Mouse (Mus musculus): ENCODE data around the gene Gm4952. TPM values are rescaled to one million over a fixed set of nuclear protein-coding genes. Genes with fewer than 3 reads are reported as not detected.
"Not testable (repeated sequence)": the region's sequence is repeated elsewhere in the genome, so short reads cannot be mapped to it uniquely, and the experiment has no call there.

Gm4952 gene
- polyA plus RNA-seq, 1 experiment from 2014 or later, result 0.14 TPM

GRCm38 (mm10) chr19:12633176-12633575, 33.4 kb downstream of the Gm4952 start, which contains the start of gene Glyat:
TSS of gene Glyat (plus strand) at chr19:12633308.
- H3K27ac ChIP-seq, result no peak within 1 kb of the TSS
- H3K36me3 ChIP-seq (replicated peaks), result no peaks in the 10 kb centered on the region
- no peaks in the 10 kb centered on the region for H3K9me3 ChIP-seq
- no peak for ATAC-seq (replicated peaks)
- no peak within 1 kb of the TSS for H3K4me2 ChIP-seq
- H3K4me1 ChIP-seq, result no peaks in the 10 kb centered on the region
- H3K4me3 ChIP-seq, result no peak within 1 kb of the TSS
- H3K9ac ChIP-seq, result no peak within 1 kb of the TSS
- no peaks in the 10 kb centered on the region for H3K27me3 ChIP-seq (replicated peaks)
- 77% methylated on average over 4 of the region's 4 CpGs for WGBS

- Histone ChIP-seq H3K9ac (no peak overlapping the region), H3K27ac (no peak overlapping the region), H3K27me3 (replicated peaks) (no peaks in the 10 kb centered on the region), H3K36me3 (replicated peaks) (no peaks in the 10 kb centered on the region), H3K4me2 (no peak overlapping the region), H3K9me3 (no peaks in the 10 kb centered on the region), H3K4me3 (no peak overlapping the region), H3K4me1 (no peaks in the 10 kb centered on the region)
- no peak for ATAC-seq (replicated peaks)
- 90% methylated on average over 3 of the region's 3 CpGs for WGBS
Observed at GRCm38 (mm10) chr19:12634259-12634658, 34.5 kb downstream of the Gm4952 start.

GRCm38 (mm10) chr19:12634963-12635362, 35.2 kb downstream of the Gm4952 start:
- Histone ChIP-seq H3K4me1 (no peaks in the 10 kb centered on the region), H3K36me3 (replicated peaks) (no peaks in the 10 kb centered on the region), H3K27me3 (replicated peaks) (no peaks in the 10 kb centered on the region), H3K4me3 (no peak overlapping the region), H3K4me2 (no peak overlapping the region), H3K9me3 (no peaks in the 10 kb centered on the region), H3K9ac (no peak overlapping the region), H3K27ac (no peak overlapping the region)
- 92% methylated on average over 4 of the region's 4 CpGs for WGBS
- ATAC-seq (replicated peaks), result no peak

GRCm38 (mm10) chr19:12636863-12637262, 37.1 kb downstream of the Gm4952 start:
- Histone ChIP-seq H3K36me3 (replicated peaks) (no peaks in the 10 kb centered on the region), H3K4me1 (no peaks in the 10 kb centered on the region), H3K9ac (no peak overlapping the region), H3K27ac (no peak overlapping the region), H3K4me3 (no peak overlapping the region), H3K4me2 (no peak overlapping the region), H3K9me3 (no peaks in the 10 kb centered on the region), H3K27me3 (replicated peaks) (no peaks in the 10 kb centered on the region)
- ATAC-seq (replicated peaks), result no peak
- 72% methylated on average over 3 of the region's 3 CpGs for WGBS

GRCm38 (mm10) chr19:12638049-12638448, 38.3 kb downstream of the Gm4952 start:
- no peak for ATAC-seq (replicated peaks)
- no peaks in the 10 kb centered on the region for H3K4me1 ChIP-seq
- H3K9ac ChIP-seq, result no peak overlapping the region
- no peak overlapping the region for H3K4me2 ChIP-seq
- H3K9me3 ChIP-seq, result no peaks in the 10 kb centered on the region
- H3K27me3 ChIP-seq (replicated peaks), result no peaks in the 10 kb centered on the region
- no peaks in the 10 kb centered on the region for H3K36me3 ChIP-seq (replicated peaks)
- H3K4me3 ChIP-seq, result no peak overlapping the region
- no peak overlapping the region for H3K27ac ChIP-seq
- WGBS, result 71% methylated on average over 1 of the region's 1 CpGs

- Histone ChIP-seq H3K9me3 (no peaks in the 10 kb centered on the region), H3K4me3 (no peak overlapping the region), H3K36me3 (replicated peaks) (no peaks in the 10 kb centered on the region), H3K4me2 (no peak overlapping the region), H3K27me3 (replicated peaks) (no peaks in the 10 kb centered on the region), H3K4me1 (no peaks in the 10 kb centered on the region), H3K9ac (no peak overlapping the region), H3K27ac (no peak overlapping the region)
- no peak for ATAC-seq (replicated peaks)
Observed at GRCm38 (mm10) chr19:12649511-12649910, 49.7 kb downstream of the Gm4952 start.

- Histone ChIP-seq H3K4me1 (no peaks in the 10 kb centered on the region), H3K4me3 (no peak overlapping the region), H3K4me2 (no peak overlapping the region), H3K27ac (no peak overlapping the region), H3K9ac (no peak overlapping the region), H3K9me3 (no peaks in the 10 kb centered on the region), H3K27me3 (replicated peaks) (no peaks in the 10 kb centered on the region), H3K36me3 (replicated peaks) (no peaks in the 10 kb centered on the region)
- no peak for ATAC-seq (replicated peaks)
- WGBS, result 76% methylated on average over 1 of the region's 1 CpGs
Observed at GRCm38 (mm10) chr19:12666156-12666555, 66.4 kb downstream of the Gm4952 start.

GRCm38 (mm10) chr19:12668601-12669000, 68.8 kb downstream of the Gm4952 start:
- not testable (repeated sequence) for H3K9me3 ChIP-seq; ATAC-seq (replicated peaks); H3K27ac ChIP-seq; H3K9ac ChIP-seq; H3K4me3 ChIP-seq; H3K4me1 ChIP-seq; H3K36me3 ChIP-seq (replicated peaks); H3K27me3 ChIP-seq (replicated peaks); H3K4me2 ChIP-seq
- WGBS, result 100% methylated on average over 3 of the region's 3 CpGs

- no peak within 1 kb of the TSS for H3K9ac ChIP-seq
- no peak within 1 kb of the TSS for H3K4me3 ChIP-seq
- no peaks in the 10 kb centered on the region for H3K4me1 ChIP-seq
- ATAC-seq (replicated peaks), result no peak
- H3K27me3 ChIP-seq (replicated peaks), result no peaks in the 10 kb centered on the region
- H3K36me3 ChIP-seq (replicated peaks), result no peaks in the 10 kb centered on the region
- no peak within 1 kb of the TSS for H3K27ac ChIP-seq
- no peaks in the 10 kb centered on the region for H3K9me3 ChIP-seq
- H3K4me2 ChIP-seq, result no peak within 1 kb of the TSS
Observed at GRCm38 (mm10) chr19:12670139-12670538, 70.4 kb downstream of the Gm4952 start, which contains the start of gene Olfr1442. TSS of gene Olfr1442 (plus strand) at chr19:12670439.

- no peaks in the 10 kb centered on the region for H3K9me3 ChIP-seq
- WGBS, result 90% methylated on average over 4 of the region's 4 CpGs
- no peak overlapping the region for H3K4me2 ChIP-seq
- H3K27me3 ChIP-seq (replicated peaks), result no peaks in the 10 kb centered on the region
- no peaks in the 10 kb centered on the region for H3K36me3 ChIP-seq (replicated peaks)
- H3K27ac ChIP-seq, result no peak overlapping the region
- H3K9ac ChIP-seq, result no peak overlapping the region
- H3K4me3 ChIP-seq, result no peak overlapping the region
- no peaks in the 10 kb centered on the region for H3K4me1 ChIP-seq
- no peak for ATAC-seq (replicated peaks)
Observed at GRCm38 (mm10) chr19:12671051-12671450, 71.3 kb downstream of the Gm4952 start.

GRCm38 (mm10) chr19:12677812-12678211, 78.0 kb downstream of the Gm4952 start, which contains the start of gene Olfr1443:
TSS of gene Olfr1443 (plus strand) at chr19:12678112.
- WGBS, result 73% methylated on average over 3 of the region's 3 CpGs
- Histone ChIP-seq H3K27me3 (replicated peaks) (no peaks in the 10 kb centered on the region), H3K4me3 (no peak within 1 kb of the TSS), H3K4me2 (no peak within 1 kb of the TSS), H3K9ac (no peak within 1 kb of the TSS), H3K27ac (no peak within 1 kb of the TSS), H3K9me3 (no peaks in the 10 kb centered on the region), H3K36me3 (replicated peaks) (no peaks in the 10 kb centered on the region), H3K4me1 (no peaks in the 10 kb centered on the region)
- ATAC-seq (replicated peaks), result no peak
